Mouse (Mus musculus) left cerebral cortex, postnatal 25 days (tissue): ENCODE measurements around the gene Plek. TPM values are rescaled to one million over a fixed set of nuclear protein-coding genes. Genes with fewer than 3 reads are reported as not detected.

Experiments used
- DNase-seq, 2 experiments: peaks; one replicate each; pipeline ENCODE4 v3.0.0; 2022; ENCODE audit warnings: low spot score in 2 of 2, mixed read lengths in 1 of 2
- intact Hi-C: fragments of 180-260 bp; cut with DNase I; formaldehyde crosslinking; loops from one replicate; pipeline ENCODE4 v1.15.1; 2025
- total RNA-seq, 2 experiments: library from RNA; stranded (reverse); gene quantifications; 2 replicates each; pipeline ENCODE4 v1.2.3; 2021

Plek gene
- total RNA-seq, 2 experiments from 2014 or later: 6.2 to 7.4 TPM

DNA sequence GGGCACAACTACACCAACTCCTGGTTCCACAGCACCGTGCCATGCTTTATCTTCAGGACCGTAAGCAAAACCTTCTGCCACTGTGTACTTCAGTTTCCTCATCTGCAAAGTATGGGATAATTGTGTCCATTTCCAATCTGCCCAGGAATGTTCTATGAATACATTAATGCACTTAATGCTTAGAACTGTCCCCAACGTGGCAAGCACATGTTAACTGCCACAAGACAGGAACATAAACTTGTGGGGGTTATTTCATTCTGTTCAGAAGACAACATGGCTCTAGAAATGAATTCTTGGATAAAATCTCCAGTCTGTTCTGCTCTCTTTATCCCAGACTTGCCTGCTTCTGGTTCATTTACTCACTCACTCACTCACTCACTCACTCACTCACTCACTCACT is 48.4 kb downstream of the Plek start:
- intact Hi-C loops: no loop called here
- no peak for DNase-seq

GRCm38 (mm10) chr11:17002739-17003373 is 49.3 kb downstream of the Plek start:
- intact Hi-C loops: no loop called here
- no peak for DNase-seq

DNA sequence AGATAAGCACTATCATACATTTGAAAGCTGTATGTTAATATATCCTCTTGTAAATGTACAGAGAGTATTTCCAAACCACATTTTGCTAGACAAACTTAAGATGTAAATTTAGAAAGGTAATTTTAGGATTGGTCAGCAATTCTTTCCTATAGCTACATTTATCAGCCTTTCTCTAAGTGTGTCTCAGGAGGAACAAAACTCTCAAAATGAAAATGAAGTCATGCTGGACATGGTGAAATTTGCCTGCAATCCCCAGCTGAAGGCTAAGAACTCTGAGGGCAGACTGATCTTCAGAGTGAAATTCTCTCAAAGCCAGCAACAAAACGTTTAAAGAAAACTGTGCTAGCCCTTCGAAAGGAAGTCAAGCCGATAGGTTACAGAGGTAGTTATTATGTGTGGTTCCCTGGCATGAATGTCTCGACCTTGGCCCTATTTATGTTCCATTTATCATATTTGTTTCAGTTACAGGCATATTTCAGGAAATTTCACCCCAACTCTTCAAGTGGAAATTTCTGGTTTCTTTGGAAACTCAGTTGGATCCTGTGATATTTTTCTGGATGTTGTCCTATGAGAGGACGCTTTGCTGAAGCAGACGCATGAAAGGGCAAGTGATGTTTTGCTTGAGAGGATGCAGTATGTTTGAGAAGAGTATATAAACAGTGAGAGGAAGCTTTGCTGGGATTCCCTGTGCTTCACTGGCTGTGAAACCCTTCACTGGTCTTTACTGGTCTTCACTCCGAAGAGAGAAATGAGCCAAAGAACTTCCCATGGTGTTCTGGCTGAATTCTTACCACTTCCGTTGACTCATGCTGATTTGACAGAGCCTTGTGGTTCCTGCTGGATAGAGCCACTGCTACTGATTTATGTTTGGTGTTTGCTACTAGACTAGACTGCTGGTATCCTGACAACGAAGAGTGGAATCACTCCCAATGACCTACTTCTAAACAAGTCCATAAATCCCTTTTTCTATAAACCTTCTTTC is 51.5 kb downstream of the Plek start:
- intact Hi-C loops: no loop called here
- no peak for DNase-seq

GRCm38 (mm10) chr11:16999933-17000332 is 52.2 kb downstream of the Plek start:
- intact Hi-C loops: no loop called here

DNA sequence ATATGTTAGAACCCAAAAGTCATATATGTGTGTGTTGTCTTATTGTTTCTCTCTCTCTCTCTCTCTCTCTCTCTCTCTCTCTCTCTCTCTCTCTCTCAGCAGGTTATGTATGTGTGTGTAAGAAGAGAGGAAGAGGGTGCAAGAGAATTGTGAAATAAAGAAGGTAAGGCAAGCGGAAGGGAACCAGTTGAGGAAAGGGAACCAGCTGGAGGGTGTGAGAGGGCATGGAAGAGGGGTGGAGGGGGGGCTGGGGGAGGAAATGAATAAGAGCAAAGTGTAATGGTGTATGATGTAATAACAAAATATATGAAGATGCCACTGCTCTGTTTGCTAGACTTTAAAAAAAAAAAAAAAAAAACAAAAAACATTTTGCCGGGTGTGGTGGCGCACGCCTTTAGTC is 52.8 kb downstream of the Plek start:
- intact Hi-C loops: no loop called here

More at GRCm38 (mm10) chr11:16999933-17000332, 52.2 kb downstream of the Plek start:
- no peak for DNase-seq

DNA sequence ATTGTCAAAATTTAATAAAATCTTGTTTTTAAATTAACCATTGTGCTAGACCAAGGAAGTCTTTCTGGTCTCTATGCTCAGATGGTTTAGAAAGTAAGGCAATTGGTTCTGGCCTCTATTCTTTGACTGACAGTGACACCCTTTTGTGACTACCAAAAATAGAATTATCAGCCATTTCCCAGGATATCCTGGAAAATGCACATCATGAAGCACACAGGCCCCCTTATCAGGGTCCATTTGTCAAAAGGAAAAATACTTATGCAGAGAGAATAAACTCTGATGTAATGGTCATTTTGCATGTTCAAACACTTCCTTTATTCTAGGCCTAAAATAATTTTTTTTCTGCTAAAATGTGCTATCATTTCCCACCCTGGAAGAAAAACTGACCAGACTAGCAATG is 54.7 kb downstream of the Plek start:
- no peak for DNase-seq
- intact Hi-C loops: no loop called here

More for the DNA sequence above, 52.8 kb downstream of the Plek start:
- no peak for DNase-seq

GRCm38 (mm10) chr11:16996818-16997217 is 55.4 kb downstream of the Plek start:
- DNase-seq: no peak
- intact Hi-C loops: no loop called here

DNA sequence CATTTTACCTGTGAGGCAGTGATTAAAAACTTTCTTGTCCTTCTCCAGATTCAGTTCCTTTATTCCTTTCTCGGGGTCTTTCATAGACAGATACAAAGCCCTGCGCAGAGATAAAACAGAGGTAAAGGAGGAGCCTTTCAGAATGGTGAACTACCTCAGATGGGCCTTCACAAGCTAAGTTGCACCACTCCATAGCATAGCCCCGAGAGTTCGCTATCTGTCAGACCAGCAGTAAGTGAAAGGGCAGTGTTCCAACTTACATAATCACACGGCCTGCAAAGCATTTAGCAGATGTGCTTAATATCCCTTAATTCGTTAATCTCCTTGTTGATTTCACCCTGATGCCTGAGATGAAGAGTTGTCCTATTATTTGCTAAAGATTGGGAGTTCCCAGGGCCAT is 59.3 kb downstream of the Plek start:
- intact Hi-C loops: no loop called here
- DNase-seq: no peak

GRCm38 (mm10) chr11:16989885-16990284 is 62.3 kb downstream of the Plek start:
- DNase-seq: peak in 1 of 2 experiments; percentile 52
- intact Hi-C loops: no loop called here

DNA sequence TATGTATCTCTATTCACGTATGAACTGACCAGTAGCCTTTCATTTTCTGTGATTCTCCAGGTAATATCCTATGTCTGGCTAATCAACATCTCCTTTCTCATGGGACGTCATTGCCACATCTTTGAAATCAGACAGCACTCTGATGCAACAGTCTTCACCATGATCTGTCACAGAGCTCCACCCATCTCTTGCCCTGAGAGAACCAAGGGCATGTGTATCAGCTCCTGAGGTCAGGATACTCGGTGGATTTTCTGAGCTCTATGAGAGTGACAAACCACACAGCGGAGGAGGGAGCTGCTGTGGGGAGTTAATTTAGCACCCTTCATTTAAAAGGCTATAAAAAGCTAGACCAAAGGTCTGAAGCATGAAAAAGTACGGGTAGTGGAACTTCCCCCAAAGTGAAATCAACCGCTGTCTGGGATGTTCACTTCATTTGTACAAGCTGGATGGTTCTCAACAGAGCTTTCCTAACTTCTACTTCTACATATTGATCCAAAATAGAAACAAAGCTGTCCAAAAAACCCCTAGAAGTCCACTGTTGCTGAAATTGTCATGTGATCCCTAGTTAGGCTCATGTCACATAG is 64.3 kb downstream of the Plek start:
- no peak for DNase-seq
- intact Hi-C loops: no loop called here

DNA sequence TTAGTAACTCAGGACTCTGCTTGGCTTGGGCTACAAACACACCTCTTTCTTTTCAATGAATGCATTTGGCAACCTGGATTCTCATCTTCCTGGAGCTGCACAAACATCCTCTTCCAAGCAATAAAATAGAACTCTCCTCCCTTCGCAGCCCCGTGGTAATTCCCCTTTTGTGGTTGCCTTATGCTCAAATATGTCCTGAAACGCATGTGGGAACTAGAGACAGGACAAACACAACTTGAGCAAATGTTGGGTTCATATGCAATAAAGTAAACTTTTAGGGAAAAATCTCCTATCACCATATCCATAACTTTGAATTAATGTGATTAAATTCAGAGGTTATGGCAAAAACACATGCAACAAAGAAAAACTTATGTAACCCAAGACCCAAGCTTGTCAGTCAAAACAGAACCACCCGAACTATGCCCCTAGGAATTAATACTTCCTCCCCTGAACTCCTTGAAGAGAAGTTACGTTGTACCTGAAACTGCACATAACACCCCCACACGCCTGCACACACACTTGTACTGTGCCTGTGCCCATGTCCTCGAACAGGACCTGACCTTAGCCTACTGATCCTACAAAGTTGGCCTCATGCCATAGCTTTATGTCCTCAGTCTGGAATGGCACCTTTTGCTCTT is 65.5 kb downstream of the Plek start:
- intact Hi-C loops: no loop called here
- DNase-seq: no peak

DNA sequence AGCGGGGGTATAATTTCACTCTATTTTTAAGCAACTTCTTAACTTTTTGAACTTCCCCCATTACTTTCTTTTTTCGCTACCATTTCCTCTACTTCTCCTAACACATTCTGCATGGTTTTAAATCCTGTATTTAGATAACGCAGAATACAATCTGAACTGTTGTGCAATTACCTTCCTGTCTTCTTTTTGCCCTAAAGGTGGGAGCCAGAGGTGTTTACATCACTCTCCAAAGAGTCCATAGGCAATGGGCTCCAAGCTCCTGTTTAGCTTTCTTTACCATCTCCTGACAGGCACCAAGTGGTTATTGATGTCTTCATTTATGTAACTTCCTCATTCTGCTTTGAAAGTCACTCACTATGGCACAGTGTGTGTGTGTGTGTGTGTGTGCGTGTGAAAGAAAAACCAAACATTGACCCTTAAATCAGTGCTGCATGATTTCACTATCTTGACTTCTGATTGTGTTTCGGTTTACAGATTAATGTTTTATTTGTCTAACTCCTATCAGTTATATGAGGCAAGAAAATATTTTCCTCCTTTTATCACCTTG is 73.9 kb downstream of the Plek start:
- intact Hi-C loops: no loop called here
- no peak for DNase-seq

GRCm38 (mm10) chr11:16977611-16978010 is 74.6 kb downstream of the Plek start:
- DNase-seq: no peak
- intact Hi-C loops: no loop called here

DNA sequence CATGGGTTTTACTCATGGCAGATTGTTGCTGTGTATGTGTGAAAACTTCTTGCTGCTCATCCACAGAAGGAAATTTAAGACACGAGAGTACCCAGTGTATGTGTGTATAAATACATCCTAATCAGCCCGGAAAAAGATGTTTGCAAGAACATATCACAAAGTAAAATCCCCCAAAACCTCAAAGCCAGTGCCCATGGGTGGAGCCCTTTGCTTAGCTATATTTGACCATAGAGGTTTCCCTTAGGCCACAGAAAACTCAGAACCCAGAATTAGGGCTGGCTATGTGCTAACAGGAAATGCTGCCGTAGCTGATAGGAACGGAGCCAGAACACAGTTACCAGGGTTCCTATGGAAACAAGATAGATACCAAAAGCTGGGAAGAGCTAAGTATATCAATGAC is 75.2 kb downstream of the Plek start:
- intact Hi-C loops: no loop called here
- DNase-seq: no peak

GRCm38 (mm10) chr11:16973086-16973485 is 79.1 kb downstream of the Plek start:
- intact Hi-C loops: loop anchor here (2.0 kb wide), 1 partner anchor 78 kb away; the partner anchor contains the start of gene Cnrip1

GRCm38 (mm10) chr11:16972027-16972426 is 80.2 kb downstream of the Plek start:
- DNase-seq: no peak
- intact Hi-C loops: loop anchor here (2.0 kb wide), 1 partner anchor 79 kb away; the partner anchor contains the start of gene Cnrip1

More at GRCm38 (mm10) chr11:16973086-16973485, 79.1 kb downstream of the Plek start:
- DNase-seq: peak in 1 of 2 experiments; percentile 57

GRCm38 (mm10) chr11:16969650-16970049 is 82.5 kb downstream of the Plek start:
- no peak for DNase-seq
- intact Hi-C loops: loop anchor here (10.0 kb wide), 1 partner anchor 45 kb away; no protein-coding TSS in a partner anchor

DNA sequence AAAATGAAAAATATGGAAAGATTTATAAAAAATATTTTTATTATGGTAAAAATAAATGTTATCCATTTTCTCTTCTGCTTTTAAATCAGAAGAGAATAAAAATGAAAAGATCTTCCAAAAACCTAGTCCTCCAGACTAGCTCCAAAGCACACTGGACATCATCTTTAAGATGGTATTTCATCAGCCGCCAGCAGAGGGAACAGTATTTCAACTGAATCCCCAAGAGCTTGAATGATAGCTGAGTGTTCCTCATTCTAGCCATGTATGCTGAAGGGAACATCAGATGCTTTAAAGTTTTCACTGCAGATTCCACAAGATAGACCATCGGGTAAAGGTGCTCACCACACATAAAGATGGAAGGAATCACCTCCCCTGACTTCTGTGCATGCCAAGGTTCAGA is 84.4 kb downstream of the Plek start:
- intact Hi-C loops: loop anchor here (10.0 kb wide), 1 partner anchor 47 kb away; no protein-coding TSS in a partner anchor
- DNase-seq: peak; percentile 59 to 76

DNA sequence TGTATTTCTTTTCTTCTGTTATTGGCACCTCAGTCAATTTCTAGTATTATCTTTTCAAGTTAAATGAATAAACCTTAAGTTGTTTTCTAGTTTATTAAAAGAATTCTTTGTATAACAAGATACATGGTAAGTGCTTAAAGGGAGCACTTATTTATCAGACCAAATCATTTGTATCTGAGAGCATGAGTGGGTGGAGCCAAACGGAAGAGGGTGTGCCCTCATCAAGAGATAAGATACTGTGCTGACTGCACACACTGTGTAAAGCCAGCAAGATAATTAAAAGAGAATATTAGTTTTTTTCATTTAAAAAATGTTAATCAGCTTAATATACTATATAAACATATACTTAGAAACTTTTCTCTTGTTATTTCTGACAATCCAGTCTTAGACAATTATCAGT is 93.7 kb downstream of the Plek start:
- intact Hi-C loops: no loop called here
- DNase-seq: no peak
